Mouse (Mus musculus) embryonic facial prominence, embryonic 13.5 days (tissue): ENCODE data around the gene Olfr1066. TPM values are rescaled to one million over a fixed set of nuclear protein-coding genes. Genes with fewer than 3 reads are reported as not detected.
"Not testable (repeated sequence)": the region's sequence is repeated elsewhere in the genome, so short reads cannot be mapped to it uniquely, and the experiment has no call there.

ENCODE experiments used
- ATAC-seq: fragments of 200-750 bp; cut with Nextera tagmentation; 2 replicates; pipeline ENCODE4 v1.8.0; 2017; ENCODE audit warnings: low read depth; ENCODE audit not compliant: insufficient number of reproducible peaks, insufficient read depth, low FRiP score, low TSS enrichment
- H3K27ac ChIP-seq: fragments of 300-500 bp; sonication (generic); 2 replicates; pipeline ENCODE4 v1.5.1; 2015; ENCODE audit warnings: moderate library complexity, mild to moderate bottlenecking, inconsistent platforms
- H3K27me3 ChIP-seq: fragments of 300-500 bp; sonication (generic); 2 replicates; pipeline ENCODE4 v1.6.1; 2015; ENCODE audit warnings: mild to moderate bottlenecking, inconsistent platforms
- H3K36me3 ChIP-seq: fragments of 300-500 bp; sonication (generic); 2 replicates; pipeline ENCODE4 v1.6.1; 2015; ENCODE audit warnings: mild to moderate bottlenecking, inconsistent platforms
- H3K4me1 ChIP-seq: fragments of 300-500 bp; sonication (generic); 2 replicates; pipeline ENCODE4 v1.6.1; 2015; ENCODE audit warnings: inconsistent platforms
- H3K4me2 ChIP-seq: fragments of 300-500 bp; sonication (generic); 2 replicates; pipeline ENCODE4 v1.6.1; 2015; ENCODE audit warnings: moderate library complexity, mild to moderate bottlenecking, inconsistent platforms
- H3K4me3 ChIP-seq: fragments of 300-500 bp; sonication (generic); 2 replicates; pipeline ENCODE4 v1.5.1; 2015; ENCODE audit warnings: mild to moderate bottlenecking, inconsistent platforms
- H3K9ac ChIP-seq: fragments of 300-500 bp; sonication (generic); 2 replicates; pipeline ENCODE4 v1.6.1; 2015; ENCODE audit warnings: mild to moderate bottlenecking, inconsistent platforms
- H3K9me3 ChIP-seq: fragments of 300-500 bp; sonication (generic); 2 replicates; pipeline ENCODE4 v1.6.1; 2016; ENCODE audit warnings: inconsistent platforms
- WGBS: fragments of 180-500 bp; shearing (Covaris S2); methylation state at CpG from one replicate; pipeline ENCODE4 v1.1.7; 2015; ENCODE audit warnings: mixed read lengths; 5-methylcytosine and 5-hydroxymethylcytosine counted together
- polyA plus RNA-seq: library from polyadenylated mRNA; unstranded; fragments of >200 nt; fragmentation: Nextera tagmentation; extraction: Ambion mirVana; gene quantifications from 2 replicates; pipeline ENCODE4 v1.2.1, GENCODE M21; 2015

Gene Olfr1066
- not detected in 2 replicates for polyA plus RNA-seq

DNA sequence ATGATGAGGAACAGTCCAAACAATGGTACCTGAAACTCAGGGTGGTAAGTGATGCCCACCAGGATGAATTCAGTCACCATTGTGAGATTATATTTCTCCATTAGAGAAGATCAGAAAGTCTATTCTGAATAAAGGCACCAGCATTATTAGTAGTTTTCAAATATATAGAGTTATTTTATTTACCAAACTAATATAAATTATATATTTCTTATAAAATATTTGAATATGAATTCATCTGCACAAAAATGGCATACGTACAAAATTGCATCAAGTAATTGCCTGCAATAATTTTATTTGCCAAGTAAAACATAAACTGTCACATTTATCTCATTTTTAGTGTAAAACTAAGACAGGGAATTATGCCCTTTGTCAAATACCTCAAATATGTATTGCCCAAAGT, at the start of gene Olfr1066:
Olfr1066 (minus strand) TSS at position 101 of the 400 bp plus-strand sequence.
- H3K4me3 ChIP-seq, result no peak within 1 kb of the TSS
- no peaks in the 10 kb centered on the region for H3K36me3 ChIP-seq
- no peak within 1 kb of the TSS for H3K9ac ChIP-seq
- no peaks in the 10 kb centered on the region for H3K4me1 ChIP-seq
- ATAC-seq, result no peak
- H3K27ac ChIP-seq, result no peak within 1 kb of the TSS
- H3K9me3 ChIP-seq, result no peaks in the 10 kb centered on the region
- H3K27me3 ChIP-seq, result no peaks in the 10 kb centered on the region
- WGBS, result 80% methylated on average over 1 of the region's 1 CpGs
- H3K4me2 ChIP-seq, result no peak within 1 kb of the TSS

DNA sequence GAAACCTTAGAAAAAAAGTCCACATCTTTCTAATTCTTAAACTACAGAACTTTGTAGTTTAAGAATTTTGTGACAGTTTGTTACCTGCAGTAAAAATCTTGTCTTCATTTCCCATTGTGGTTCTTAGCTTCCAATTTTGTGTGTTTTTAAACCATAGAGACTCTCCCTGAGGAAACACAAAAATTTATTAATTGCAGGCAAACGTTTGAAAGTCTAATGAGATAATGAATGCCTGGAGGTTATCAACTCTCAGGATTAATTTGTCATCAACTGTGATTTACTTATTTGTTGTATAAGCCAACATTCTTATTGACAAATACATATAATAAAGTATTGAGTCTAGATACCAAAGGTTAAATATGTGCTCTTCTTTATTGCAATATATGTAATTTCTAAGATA, 31.2 kb upstream of the Olfr1066 start, which contains the start of gene Olfr228:
Olfr228 (minus strand) TSS at position 101 of the 400 bp plus-strand sequence.
- Histone ChIP-seq H3K9me3 (no peaks in the 10 kb centered on the region), H3K27ac (no peak within 1 kb of the TSS), H3K4me1 (no peaks in the 10 kb centered on the region), H3K4me3 (no peak within 1 kb of the TSS), H3K9ac (no peak within 1 kb of the TSS), H3K36me3 (no peaks in the 10 kb centered on the region), H3K4me2 (no peak within 1 kb of the TSS), H3K27me3 (no peaks in the 10 kb centered on the region)
- 16% methylated on average over 1 of the region's 1 CpGs for WGBS
- ATAC-seq, result no peak

DNA sequence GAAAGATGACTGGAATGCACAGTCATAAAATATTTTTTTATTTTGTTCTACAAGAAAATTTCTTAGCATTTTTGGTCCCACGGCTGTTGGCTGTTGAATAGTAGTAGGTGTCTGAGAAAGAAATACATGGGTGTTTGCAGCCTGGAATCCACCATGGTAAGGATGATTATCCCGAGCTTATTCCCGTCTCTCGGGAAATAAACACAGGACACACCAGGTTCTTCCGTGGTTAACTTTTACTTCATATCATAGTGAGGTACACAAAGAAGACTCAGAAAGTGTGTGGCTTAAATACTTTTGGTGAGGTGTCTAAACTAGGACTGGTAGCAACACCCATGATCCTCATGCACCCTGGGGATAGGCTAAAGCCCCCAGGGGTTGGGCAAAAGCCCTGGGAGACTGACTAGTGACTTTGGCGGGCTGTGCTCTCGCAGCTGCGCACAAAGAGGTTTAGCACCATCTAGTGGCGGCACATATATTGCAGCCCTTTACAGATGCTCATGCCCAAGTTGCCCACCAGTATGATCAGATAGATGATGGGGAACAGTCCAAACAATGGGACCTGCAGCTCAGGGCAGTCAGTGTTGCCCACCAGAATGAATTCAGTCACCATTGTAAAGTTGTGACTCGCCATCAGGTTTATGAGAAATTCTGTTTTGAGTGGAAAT, 8.5 kb upstream of the Olfr1066 start:
- ATAC-seq, result no peak
- Histone ChIP-seq H3K4me1 (no peaks in the 10 kb centered on the region), H3K27ac (no peak overlapping the region), H3K9me3 (no peaks in the 10 kb centered on the region), H3K4me2 (peak overlapping the region; percentile 37), H3K9ac (no peak overlapping the region), H3K27me3 (no peaks in the 10 kb centered on the region), H3K36me3 (no peaks in the 10 kb centered on the region), H3K4me3 (no peak overlapping the region)
- 32% methylated on average over 10 of the region's 10 CpGs for WGBS

DNA sequence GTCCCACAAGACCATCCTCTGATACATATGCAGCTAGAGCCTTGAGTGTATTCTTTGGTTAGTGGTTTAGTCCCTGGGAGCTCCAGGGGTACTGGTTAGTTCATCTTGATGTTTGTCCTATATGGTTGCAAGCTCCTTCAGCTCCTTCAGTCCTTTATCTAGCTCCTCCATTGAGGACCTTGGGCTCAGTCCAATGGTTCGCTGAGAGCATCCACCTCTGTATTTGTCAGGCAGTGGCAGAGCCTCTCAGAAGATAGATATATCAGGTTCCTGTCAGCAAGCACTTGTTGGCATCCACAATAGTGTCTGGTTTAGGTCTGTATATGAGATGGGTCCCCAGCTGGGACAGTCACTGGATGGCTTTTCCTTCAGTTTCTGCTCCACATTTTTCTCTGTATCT, 4.4 kb upstream of the Olfr1066 start:
- Histone ChIP-seq H3K4me3 (no peak overlapping the region), H3K9ac (no peak overlapping the region), H3K4me2 (no peak overlapping the region), H3K27me3 (no peaks in the 10 kb centered on the region), H3K27ac (no peak overlapping the region), H3K9me3 (no peaks in the 10 kb centered on the region), H3K4me1 (no peaks in the 10 kb centered on the region), H3K36me3 (no peaks in the 10 kb centered on the region)
- WGBS, result 74% methylated on average over 1 of the region's 1 CpGs
- ATAC-seq, result no peak

- not testable (repeated sequence) for H3K9me3 ChIP-seq, H3K4me3 ChIP-seq, H3K4me1 ChIP-seq, H3K27me3 ChIP-seq, H3K4me2 ChIP-seq, H3K27ac ChIP-seq, ATAC-seq, H3K9ac ChIP-seq, H3K36me3 ChIP-seq
- 82% methylated on average over 1 of the region's 1 CpGs for WGBS
Observed at GRCm38 (mm10) chr2:86450491-86450890, 5.6 kb downstream of the Olfr1066 start, which contains the start of gene Olfr1065. Olfr1065 (minus strand) TSS chr2:86450591.

DNA sequence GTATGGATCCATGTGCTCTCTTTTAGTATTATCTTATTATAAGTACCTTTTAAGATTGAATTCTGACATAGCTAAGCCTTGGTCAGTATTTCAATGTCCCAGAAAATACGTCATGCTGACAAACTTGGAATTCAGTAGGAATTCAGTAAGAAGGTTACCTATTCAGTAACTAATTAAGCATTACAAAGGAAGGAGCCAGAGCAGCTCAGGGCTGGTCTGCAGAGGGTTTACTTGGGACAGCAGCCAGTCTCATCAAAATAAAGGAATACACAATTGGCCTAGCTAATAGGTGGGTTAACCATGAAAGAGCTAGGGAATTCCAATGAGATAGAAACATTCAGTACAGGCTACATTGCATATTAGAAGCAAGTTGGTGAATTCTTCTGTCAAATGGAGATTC, 14.0 kb downstream of the Olfr1066 start:
- not testable (repeated sequence) for H3K36me3 ChIP-seq, H3K4me1 ChIP-seq, ATAC-seq, H3K4me3 ChIP-seq, H3K9me3 ChIP-seq, H3K27ac ChIP-seq, H3K4me2 ChIP-seq, H3K27me3 ChIP-seq, H3K9ac ChIP-seq
- WGBS, result 67% methylated on average over 1 of the region's 1 CpGs

DNA sequence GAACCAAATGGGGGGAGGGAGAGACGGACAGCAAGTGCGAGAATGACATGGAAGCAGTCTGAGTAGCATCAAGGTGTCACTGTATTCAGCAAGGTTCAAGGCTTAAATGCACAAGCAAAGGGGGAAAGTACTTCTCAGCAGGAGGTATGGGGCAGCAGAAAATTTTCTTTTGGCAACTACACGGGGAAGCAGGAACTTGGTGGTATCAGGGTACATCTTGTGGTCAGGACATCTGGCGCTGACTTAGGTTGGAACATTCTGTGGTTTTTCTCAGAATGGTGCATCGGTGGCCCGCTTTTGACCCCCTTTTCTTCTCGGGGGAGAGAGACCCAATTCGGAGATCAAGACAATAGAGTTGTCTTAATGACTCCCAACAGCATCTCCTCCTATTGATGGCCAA, 27.6 kb downstream of the Olfr1066 start:
- not testable (repeated sequence) for H3K4me3 ChIP-seq, H3K36me3 ChIP-seq, H3K9ac ChIP-seq, ATAC-seq, H3K9me3 ChIP-seq, H3K4me2 ChIP-seq, H3K27me3 ChIP-seq, H3K4me1 ChIP-seq, H3K27ac ChIP-seq
- 76% methylated on average over 8 of the region's 8 CpGs for WGBS

DNA sequence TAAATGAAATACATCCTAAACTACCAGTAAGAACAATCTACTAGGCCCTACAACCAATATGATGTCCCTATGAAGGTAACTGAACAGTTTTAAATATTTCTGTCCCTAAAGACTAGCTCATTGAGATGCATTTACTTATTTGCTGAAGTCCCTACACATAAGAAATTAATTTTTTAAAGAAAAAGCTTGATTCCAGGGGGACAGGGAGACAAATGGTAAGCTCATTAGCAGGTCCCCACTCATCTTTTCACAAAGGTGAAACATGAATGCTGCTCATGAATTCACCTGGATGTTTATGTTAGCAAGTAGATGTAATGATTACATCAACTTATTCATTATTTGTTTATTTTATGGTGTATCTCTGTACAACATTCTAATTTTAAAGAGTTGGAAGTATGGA, 29.4 kb downstream of the Olfr1066 start, which contains the start of gene Olfr1062:
Olfr1062 (minus strand) TSS at position 101 of the 400 bp plus-strand sequence.
- not testable (repeated sequence) for H3K9ac ChIP-seq, ATAC-seq, H3K36me3 ChIP-seq, H3K9me3 ChIP-seq, H3K27me3 ChIP-seq, H3K27ac ChIP-seq, H3K4me3 ChIP-seq, H3K4me2 ChIP-seq, H3K4me1 ChIP-seq

DNA sequence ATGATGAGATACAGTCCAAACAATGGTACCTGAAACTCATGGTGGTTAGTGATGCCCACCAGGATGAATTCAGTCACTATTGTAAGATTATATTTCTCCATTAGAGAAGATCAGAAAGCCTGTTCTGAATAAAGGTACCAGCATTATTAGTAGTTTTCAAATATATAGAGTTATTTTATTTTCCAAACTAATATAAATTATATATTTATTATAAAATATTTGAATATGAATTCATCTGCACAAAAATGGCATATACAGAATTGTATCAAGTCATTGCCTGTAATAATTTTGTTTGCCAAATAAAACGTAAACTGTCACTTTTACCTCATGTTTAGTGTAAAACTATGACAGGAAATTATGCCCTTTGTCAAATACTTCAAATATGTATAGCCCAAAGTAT, 42.1 kb downstream of the Olfr1066 start, which contains the start of gene Olfr1061:
Olfr1061 (minus strand) TSS at position 101 of the 400 bp plus-strand sequence.
- Histone ChIP-seq H3K4me2 (no peak within 1 kb of the TSS), H3K27me3 (no peaks in the 10 kb centered on the region), H3K9me3 (no peaks in the 10 kb centered on the region), H3K4me3 (no peak within 1 kb of the TSS), H3K27ac (no peak within 1 kb of the TSS), H3K9ac (no peak within 1 kb of the TSS), H3K36me3 (no peaks in the 10 kb centered on the region), H3K4me1 (no peaks in the 10 kb centered on the region)
- WGBS, result 77% methylated on average over 1 of the region's 1 CpGs
- ATAC-seq, result no peak

Other genes starting within 250 kb of the Olfr1066 start
- gene Olfr1046, start 237.0 kb downstream of the Olfr1066 start, polyA plus RNA-seq, result not detected in 2 replicates
- gene Olfr1047, start 224.9 kb downstream of the Olfr1066 start, polyA plus RNA-seq, result not detected in 2 replicates
- not detected in 2 replicates for gene Olfr1048, start 216.0 kb downstream of the Olfr1066 start, polyA plus RNA-seq
- not detected in 2 replicates for gene Olfr1049, start 197.9 kb downstream of the Olfr1066 start, polyA plus RNA-seq
- gene Olfr1051, start 177.2 kb downstream of the Olfr1066 start, polyA plus RNA-seq, result not detected in 2 replicates
- gene Olfr1052, start 163.8 kb downstream of the Olfr1066 start, polyA plus RNA-seq, result not detected in 2 replicates
- not detected in 2 replicates for gene Olfr1053, start 141.0 kb downstream of the Olfr1066 start, polyA plus RNA-seq
- gene Olfr1054, start 120.8 kb downstream of the Olfr1066 start, polyA plus RNA-seq, result not detected in 2 replicates
- not detected in 2 replicates for gene Olfr1055, start 106.0 kb downstream of the Olfr1066 start, polyA plus RNA-seq
- not detected in 2 replicates for gene Olfr1056, start 93.8 kb downstream of the Olfr1066 start, polyA plus RNA-seq
- gene Olfr1057, start 77.9 kb downstream of the Olfr1066 start, polyA plus RNA-seq, result not detected in 2 replicates
- gene Olfr1058, start 67.7 kb downstream of the Olfr1066 start, polyA plus RNA-seq, result 0.30 TPM in 1 of 2 replicates, not detected in the other
- gene Olfr1061, start 42.2 kb downstream of the Olfr1066 start, polyA plus RNA-seq, result not detected in 2 replicates
- gene Olfr1062, start 29.5 kb downstream of the Olfr1066 start, polyA plus RNA-seq, result not detected in 2 replicates
- not detected in 2 replicates for gene Olfr1065, start 5.7 kb downstream of the Olfr1066 start, polyA plus RNA-seq
- gene Olfr228, start 31.1 kb upstream of the Olfr1066 start, polyA plus RNA-seq, result not detected in 2 replicates
- gene Olfr1076, start 52.2 kb upstream of the Olfr1066 start, polyA plus RNA-seq, result not detected in 2 replicates
- gene Olfr1079, start 86.2 kb upstream of the Olfr1066 start, polyA plus RNA-seq, result not detected in 2 replicates
- not detected in 2 replicates for gene Olfr1080, start 102.0 kb upstream of the Olfr1066 start, polyA plus RNA-seq
- not detected in 2 replicates for gene Olfr1082, start 142.7 kb upstream of the Olfr1066 start, polyA plus RNA-seq
- gene Olfr1084, start 183.5 kb upstream of the Olfr1066 start, polyA plus RNA-seq, result not detected in 2 replicates
- gene Olfr1085, start 205.8 kb upstream of the Olfr1066 start, polyA plus RNA-seq, result not detected in 2 replicates
- gene Olfr1086, start 223.8 kb upstream of the Olfr1066 start, polyA plus RNA-seq, result not detected in 2 replicates
- not detected in 2 replicates for gene Olfr1087, start 242.1 kb upstream of the Olfr1066 start, polyA plus RNA-seq